Mouse (Mus musculus): ENCODE results near the gene Fam19a1. TPM values are rescaled to one million over a fixed set of nuclear protein-coding genes. Genes with fewer than 3 reads are reported as not detected.

Gene Fam19a1
- total and polyA plus RNA-seq, 2 experiments from 2014 or later, result 0.16 TPM; not detected in 1

DNA sequence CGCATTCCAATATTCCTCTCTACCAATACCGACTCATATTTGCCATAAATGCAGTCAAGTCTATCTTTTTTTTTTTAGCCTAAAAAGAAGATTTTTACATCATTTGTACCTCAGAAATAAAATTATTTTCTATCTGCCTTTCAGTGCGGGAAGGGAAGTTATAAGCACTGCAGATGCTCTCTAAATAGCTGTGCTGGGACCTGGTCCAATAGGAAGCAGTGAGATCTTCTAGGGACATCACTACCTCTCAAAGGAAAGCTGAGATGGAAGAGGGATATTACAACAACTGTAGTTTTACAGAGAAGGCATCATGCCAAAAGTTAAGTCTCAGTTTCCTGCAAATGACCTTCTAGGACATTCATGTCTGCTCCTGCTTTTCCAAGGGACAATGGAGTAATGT lies 256.6 kb downstream of the Fam19a1 start:
- Histone ChIP-seq H3K9me3 (replicated peaks; ENCODE audit: control insufficient read depth, low read length) (no peaks in the 10 kb centered on the region), H3K36me3 (replicated peaks; ENCODE audit: control insufficient read depth, insufficient read depth, low read length) (no peaks in the 10 kb centered on the region), H3K4me1 (ENCODE audit: control insufficient read depth, insufficient read depth) (no peaks in the 10 kb centered on the region), H3K4me2 (ENCODE audit: low read depth, low read length) (no peak overlapping the region), H3K27ac (ENCODE audit: low read depth) (no peak overlapping the region), H3K9ac (replicated peaks; ENCODE audit: low read depth, low read length) (no peak overlapping the region), H3K27me3 (ENCODE audit: control insufficient read depth, insufficient read depth, low read length) (no peaks in the 10 kb centered on the region), H3K4me3 (ENCODE audit: low read depth, low read length) (no peak overlapping the region)
- DNase-seq (ENCODE audit: low spot score), result no peak
- ATAC-seq (ENCODE audit: insufficient read depth, low read depth), result no peak
- WGBS, result 86% methylated on average over 3 of the region's 3 CpGs
- no peak for TF ChIP-seq EP300 (IDR thresholded peaks at IDR 0.05; ENCODE audit: low read depth)
- TF ChIP-seq CTCF (IDR thresholded peaks at IDR 0.05; ENCODE audit: low read depth), result no peak

DNA sequence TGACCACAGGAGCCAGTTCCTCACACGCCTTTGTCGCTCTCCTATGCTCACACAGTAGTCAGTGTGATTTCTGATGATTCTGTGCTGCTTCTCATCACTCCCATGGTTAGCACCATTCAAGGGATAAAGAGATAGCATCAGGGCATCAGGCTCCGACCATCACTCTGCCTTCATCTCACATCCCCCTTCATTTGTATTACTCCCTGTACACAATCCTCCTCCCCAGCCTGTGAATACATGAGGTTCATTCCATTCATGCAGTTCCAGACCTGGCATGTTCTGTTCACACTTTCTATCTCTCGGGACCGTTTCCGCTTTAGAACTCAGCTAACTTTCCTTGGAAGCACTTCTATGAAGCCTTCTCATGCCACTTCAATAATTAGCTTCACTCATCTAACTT lies 259.9 kb downstream of the Fam19a1 start:
- Histone ChIP-seq H3K4me1 (ENCODE audit: control insufficient read depth, insufficient read depth) (no peaks in the 10 kb centered on the region), H3K9ac (replicated peaks; ENCODE audit: low read depth, low read length) (no peak overlapping the region), H3K27me3 (ENCODE audit: control insufficient read depth, insufficient read depth, low read length) (no peaks in the 10 kb centered on the region), H3K4me3 (ENCODE audit: low read depth, low read length) (no peak overlapping the region), H3K4me2 (ENCODE audit: low read depth, low read length) (no peak overlapping the region), H3K27ac (ENCODE audit: low read depth) (no peak overlapping the region), H3K36me3 (replicated peaks; ENCODE audit: control insufficient read depth, insufficient read depth, low read length) (no peaks in the 10 kb centered on the region), H3K9me3 (replicated peaks; ENCODE audit: control insufficient read depth, low read length) (no peaks in the 10 kb centered on the region)
- 75% methylated on average over 6 of the region's 6 CpGs for WGBS
- ATAC-seq (ENCODE audit: insufficient read depth, low read depth), result no peak
- DNase-seq (ENCODE audit: low spot score), result no peak
- TF ChIP-seq CTCF (IDR thresholded peaks at IDR 0.05; ENCODE audit: low read depth) (no peak), EP300 (IDR thresholded peaks at IDR 0.05; ENCODE audit: low read depth) (no peak)

DNA sequence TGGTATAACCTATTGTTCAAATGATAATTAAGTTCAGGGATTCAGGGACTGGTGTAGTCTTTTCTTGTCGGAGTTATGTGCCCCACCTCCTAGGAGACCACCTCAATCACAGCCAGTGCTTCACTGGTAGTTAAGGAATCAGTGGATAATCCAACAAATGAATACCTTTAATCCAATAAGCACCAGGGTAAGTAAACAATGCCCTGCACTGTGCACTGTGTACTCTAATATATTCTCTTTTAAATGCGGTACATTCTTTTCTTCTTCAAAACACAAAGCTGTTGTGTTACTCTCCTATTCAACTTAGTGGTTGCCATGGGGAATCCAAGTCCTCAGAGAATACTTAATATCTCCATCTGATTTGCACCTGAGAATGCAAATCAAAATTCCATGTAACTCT lies 260.3 kb downstream of the Fam19a1 start:
- Histone ChIP-seq H3K9me3 (replicated peaks; ENCODE audit: control insufficient read depth, low read length) (no peaks in the 10 kb centered on the region), H3K9ac (replicated peaks; ENCODE audit: low read depth, low read length) (no peak overlapping the region), H3K4me2 (ENCODE audit: low read depth, low read length) (no peak overlapping the region), H3K4me3 (ENCODE audit: low read depth, low read length) (no peak overlapping the region), H3K36me3 (replicated peaks; ENCODE audit: control insufficient read depth, insufficient read depth, low read length) (no peaks in the 10 kb centered on the region), H3K27me3 (ENCODE audit: control insufficient read depth, insufficient read depth, low read length) (no peaks in the 10 kb centered on the region), H3K27ac (ENCODE audit: low read depth) (no peak overlapping the region), H3K4me1 (ENCODE audit: control insufficient read depth, insufficient read depth) (no peaks in the 10 kb centered on the region)
- WGBS, result 85% methylated on average over 2 of the region's 2 CpGs
- TF ChIP-seq CTCF (IDR thresholded peaks at IDR 0.05; ENCODE audit: low read depth) (no peak), EP300 (IDR thresholded peaks at IDR 0.05; ENCODE audit: low read depth) (no peak)
- no peak for ATAC-seq (ENCODE audit: insufficient read depth, low read depth)
- no peak for DNase-seq (ENCODE audit: low spot score)

DNA sequence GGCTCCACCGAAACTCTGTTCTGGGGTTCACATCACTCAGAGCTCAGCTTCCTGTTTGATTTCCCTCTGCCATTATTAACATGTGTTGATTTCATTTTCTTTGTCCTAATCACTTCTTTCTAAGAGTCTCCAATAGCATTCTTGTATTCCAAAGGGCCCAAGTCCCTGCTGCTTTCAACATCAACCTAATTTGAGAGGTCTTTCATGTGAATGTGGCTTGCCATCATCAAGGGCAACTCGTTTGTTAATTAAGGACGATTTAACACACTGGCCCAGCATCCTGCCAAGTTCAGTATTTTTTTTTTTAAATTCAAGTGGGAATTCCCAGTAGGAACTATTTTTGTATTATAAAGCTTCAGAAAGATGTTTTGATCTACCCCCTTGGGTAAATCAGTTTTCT lies 263.8 kb downstream of the Fam19a1 start:
- DNase-seq (ENCODE audit: low spot score) (no peak), ATAC-seq (ENCODE audit: insufficient read depth, low read depth) (no peak)
- Histone ChIP-seq H3K36me3 (replicated peaks; ENCODE audit: control insufficient read depth, insufficient read depth, low read length) (no peaks in the 10 kb centered on the region), H3K4me1 (ENCODE audit: control insufficient read depth, insufficient read depth) (no peaks in the 10 kb centered on the region), H3K9me3 (replicated peaks; ENCODE audit: control insufficient read depth, low read length) (no peaks in the 10 kb centered on the region), H3K4me3 (ENCODE audit: low read depth, low read length) (no peak overlapping the region), H3K9ac (replicated peaks; ENCODE audit: low read depth, low read length) (no peak overlapping the region), H3K27ac (ENCODE audit: low read depth) (no peak overlapping the region), H3K4me2 (ENCODE audit: low read depth, low read length) (no peak overlapping the region), H3K27me3 (ENCODE audit: control insufficient read depth, insufficient read depth, low read length) (no peaks in the 10 kb centered on the region)
- TF ChIP-seq EP300 (IDR thresholded peaks at IDR 0.05; ENCODE audit: low read depth), result no peak
- no peak for TF ChIP-seq CTCF (IDR thresholded peaks at IDR 0.05; ENCODE audit: low read depth)
- WGBS, result 58% methylated on average over 3 of the region's 3 CpGs

DNA sequence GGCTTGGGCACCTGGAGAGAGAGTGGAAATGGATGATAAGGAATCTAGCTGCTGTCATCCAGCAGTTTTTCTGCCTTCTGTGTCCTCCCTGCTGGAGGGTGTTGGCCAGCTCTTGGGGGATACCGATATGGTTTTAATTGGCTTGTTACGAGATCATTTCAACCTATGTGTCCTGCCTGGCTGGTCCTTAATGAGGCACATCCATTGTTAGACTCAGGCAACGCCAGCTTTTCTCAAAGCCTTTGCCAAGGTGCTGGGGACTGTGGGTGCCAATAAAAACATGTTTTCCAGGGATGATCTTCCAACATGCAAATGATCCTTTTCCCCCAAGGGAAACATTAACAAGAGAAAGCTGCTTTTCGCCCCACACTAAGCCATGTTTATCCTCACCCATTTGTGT lies 266.3 kb downstream of the Fam19a1 start:
- WGBS, result 57% methylated on average over 4 of the region's 4 CpGs
- DNase-seq (ENCODE audit: low spot score) (no peak), ATAC-seq (ENCODE audit: insufficient read depth, low read depth) (no peak)
- no peak overlapping the region for H3K4me3 ChIP-seq (ENCODE audit: low read depth, low read length)
- H3K9me3 ChIP-seq (replicated peaks; ENCODE audit: control insufficient read depth, low read length), result no peaks in the 10 kb centered on the region
- no peaks in the 10 kb centered on the region for H3K36me3 ChIP-seq (replicated peaks; ENCODE audit: control insufficient read depth, insufficient read depth, low read length)
- no peaks in the 10 kb centered on the region for H3K4me1 ChIP-seq (ENCODE audit: control insufficient read depth, insufficient read depth)
- no peak overlapping the region for H3K27ac ChIP-seq (ENCODE audit: low read depth)
- H3K27me3 ChIP-seq (ENCODE audit: control insufficient read depth, insufficient read depth, low read length), result no peaks in the 10 kb centered on the region
- TF ChIP-seq EP300 (IDR thresholded peaks at IDR 0.05; ENCODE audit: low read depth) (no peak), CTCF (IDR thresholded peaks at IDR 0.05; ENCODE audit: low read depth) (no peak)
- H3K4me2 ChIP-seq (ENCODE audit: low read depth, low read length), result no peak overlapping the region
- H3K9ac ChIP-seq (replicated peaks; ENCODE audit: low read depth, low read length), result no peak overlapping the region

DNA sequence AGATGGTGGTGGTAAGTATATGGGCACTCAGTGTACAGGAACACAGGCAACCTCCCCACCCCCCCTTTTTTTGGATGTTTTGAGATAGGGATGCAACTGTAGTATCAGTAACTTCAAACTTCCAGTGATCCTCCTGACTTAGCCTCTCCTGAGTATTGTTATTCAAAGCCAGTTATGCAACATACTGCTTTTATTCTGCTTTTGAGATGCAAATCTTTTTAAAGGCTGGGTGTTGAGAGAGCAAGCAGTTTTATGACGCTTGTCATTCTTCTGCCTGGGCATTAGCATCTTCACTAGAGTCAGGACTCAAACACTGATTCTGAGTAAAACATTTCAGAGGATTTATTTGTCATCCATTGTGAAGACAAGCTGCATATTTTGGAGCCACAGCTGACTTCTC lies 271.5 kb downstream of the Fam19a1 start:
- no peak for TF ChIP-seq CTCF (IDR thresholded peaks at IDR 0.05; ENCODE audit: low read depth)
- no peak for TF ChIP-seq EP300 (IDR thresholded peaks at IDR 0.05; ENCODE audit: low read depth)
- no peaks in the 10 kb centered on the region for H3K4me1 ChIP-seq (ENCODE audit: control insufficient read depth, insufficient read depth)
- no peak overlapping the region for H3K27ac ChIP-seq (ENCODE audit: low read depth)
- DNase-seq (ENCODE audit: low spot score) (no peak), ATAC-seq (ENCODE audit: insufficient read depth, low read depth) (no peak)
- H3K27me3 ChIP-seq (ENCODE audit: control insufficient read depth, insufficient read depth, low read length), result no peaks in the 10 kb centered on the region
- no peak overlapping the region for H3K4me3 ChIP-seq (ENCODE audit: low read depth, low read length)
- no peak overlapping the region for H3K4me2 ChIP-seq (ENCODE audit: low read depth, low read length)
- no peaks in the 10 kb centered on the region for H3K36me3 ChIP-seq (replicated peaks; ENCODE audit: control insufficient read depth, insufficient read depth, low read length)
- H3K9me3 ChIP-seq (replicated peaks; ENCODE audit: control insufficient read depth, low read length), result no peaks in the 10 kb centered on the region
- H3K9ac ChIP-seq (replicated peaks; ENCODE audit: low read depth, low read length), result no peak overlapping the region
- 56% methylated on average over 1 of the region's 1 CpGs for WGBS
